Mouse (Mus musculus) G1E (cell line): ENCODE measurements around the gene Nell2. TPM values are rescaled to one million over a fixed set of nuclear protein-coding genes. Genes with fewer than 3 reads are reported as not detected.

Experiments
- ATAC-seq: 2 replicates; pipeline ENCODE4 v1.8.0; 2016; ENCODE audit warnings: mild to moderate bottlenecking; ENCODE audit not compliant: insufficient number of reproducible peaks, poor library complexity, low FRiP score, severe bottlenecking; ENCODE audit errors: extremely low read depth
- DNase-seq: peaks from one replicate; pipeline ENCODE4 v3.0.0; 2012; ENCODE audit warnings: low spot score
- H3K27me3 ChIP-seq: 2 replicates; pipeline ENCODE4 v1.6.1; 2012; ENCODE audit warnings: mild to moderate bottlenecking, low read length, inconsistent platforms; ENCODE audit not compliant: insufficient read depth
- H3K36me3 ChIP-seq: replicated peaks from 2 replicates; pipeline ENCODE3; 2012; ENCODE audit warnings: mild to moderate bottlenecking, inconsistent platforms
- H3K4me1 ChIP-seq: 2 replicates; pipeline ENCODE4 v1.6.1; 2012; ENCODE audit warnings: low read depth, low read length, inconsistent platforms, mixed read lengths; ENCODE audit not compliant: insufficient read depth
- H3K4me3 ChIP-seq: 2 replicates; pipeline ENCODE4 v1.5.1; 2012; ENCODE audit warnings: low read depth, mild to moderate bottlenecking, inconsistent platforms, low read length, moderate library complexity, mixed read lengths
- H3K9me3 ChIP-seq: replicated peaks from 2 replicates; pipeline ENCODE4 v1.6.1; 2012; ENCODE audit warnings: inconsistent platforms
- CTCF ChIP-seq: IDR thresholded peaks from 2 replicates; pipeline ENCODE4 v1.5.1; 2012; ENCODE audit warnings: low read depth, low read length, inconsistent platforms, mixed read lengths
- GATA1 ChIP-seq: IDR thresholded peaks from 2 replicates; pipeline ENCODE4 v1.6.1; 2012; ENCODE audit warnings: borderline replicate concordance, low read length, inconsistent platforms, mixed read lengths
- GATA2 ChIP-seq: IDR thresholded peaks from 2 replicates; pipeline ENCODE4 v1.6.1; 2012; ENCODE audit warnings: low read depth, low read length, inconsistent platforms, borderline replicate concordance
- POLR2AphosphoS5 ChIP-seq: IDR thresholded peaks from 2 replicates; pipeline ENCODE4 v1.6.1; 2012; ENCODE audit warnings: low read depth, low read length, inconsistent platforms; ENCODE audit not compliant: insufficient replicate concordance
- TAL1 ChIP-seq: conservative IDR thresholded peaks from 2 replicates; pipeline ENCODE4 v1.6.1; 2012; ENCODE audit warnings: low read depth, low read length, inconsistent platforms, mixed read lengths
- polyA plus RNA-seq: library from polyadenylated mRNA; stranded (reverse); fragments of >175 nt; gene quantifications from 2 replicates; pipeline ENCODE4 v1.2.3, GENCODE M21; 2012
- total RNA-seq, 2 experiments: library from RNA; stranded (forward) in 1 of 2; stranded (reverse) in 1 of 2; fragments of 200-1000 nt in 1 of 2; fragments of >200 nt in 1 of 2; fragmentation: Nextera tagmentation in 1 of 2; gene quantifications; 2 replicates each; pipeline ENCODE4 v1.2.3; 2014 to 2017

Nell2 gene
- total and polyA plus RNA-seq, 3 experiments = 0.05 TPM; not detected in 2

DNA sequence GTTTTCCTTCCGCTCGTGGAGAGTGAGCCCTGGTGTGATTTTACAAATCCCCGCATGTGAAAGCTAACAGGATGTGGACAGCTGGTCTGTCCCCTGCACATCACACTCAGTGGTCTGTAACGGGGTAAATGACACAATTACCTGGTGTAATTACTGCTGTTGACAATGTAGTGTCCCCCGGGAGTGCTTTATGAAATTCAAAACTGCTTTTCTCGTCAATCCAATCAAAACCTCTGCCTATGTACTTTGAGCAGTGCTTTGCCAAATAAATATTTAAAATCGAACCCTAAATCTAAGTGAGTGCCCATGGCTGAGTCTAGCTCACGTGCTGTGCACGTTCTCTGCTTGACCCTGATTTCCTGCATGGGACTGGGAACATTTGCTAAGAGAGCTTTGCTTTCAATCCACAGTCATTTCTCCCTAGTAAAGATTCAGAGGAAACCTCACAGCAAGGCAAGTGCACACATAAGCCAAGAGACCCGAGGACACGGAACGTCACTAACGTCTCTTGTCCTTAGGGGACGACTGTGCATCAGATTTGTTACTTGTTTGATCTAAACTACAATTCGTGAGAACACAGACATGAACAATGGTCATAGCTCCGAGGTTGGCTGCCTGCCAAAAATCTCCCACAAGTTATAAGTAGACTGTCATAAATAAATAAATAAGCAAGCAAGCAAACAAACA, 214.1 kb downstream of the Nell2 start:
- Histone ChIP-seq H3K9me3 (peaks cover 25% of the 10 kb centered on the region), H3K27me3 (no peaks in the 10 kb centered on the region), H3K4me3 (no peak overlapping the region), H3K36me3 (no peaks in the 10 kb centered on the region), H3K4me1 (no peaks in the 10 kb centered on the region)
- TF ChIP-seq GATA1 (no peak), POLR2AphosphoS5 (no peak), TAL1 (no peak), CTCF (no peak), GATA2 (no peak)
- no peak for ATAC-seq
- no peak for DNase-seq

DNA sequence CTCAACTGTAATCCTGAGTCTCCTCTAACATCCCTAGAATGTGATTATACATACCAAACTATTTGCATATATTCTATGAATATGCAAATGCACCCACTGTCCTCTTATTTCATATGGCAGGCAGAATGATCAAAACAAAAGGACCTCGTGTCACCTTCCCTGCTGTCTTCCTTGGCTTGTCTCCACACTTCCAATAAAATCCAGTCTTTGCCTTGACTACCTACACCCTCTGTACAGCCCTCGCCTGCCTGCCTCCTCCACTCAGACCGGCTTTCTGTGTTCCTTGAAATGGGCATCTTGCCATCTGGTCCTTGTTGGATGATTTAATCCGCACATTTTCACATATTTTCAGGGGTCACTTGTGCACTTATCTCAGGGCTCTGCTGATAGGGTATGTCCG, 215.1 kb downstream of the Nell2 start:
- Histone ChIP-seq H3K27me3 (no peaks in the 10 kb centered on the region), H3K9me3 (peaks cover 25% of the 10 kb centered on the region), H3K36me3 (no peaks in the 10 kb centered on the region), H3K4me3 (no peak overlapping the region), H3K4me1 (no peaks in the 10 kb centered on the region)
- no peak for TF ChIP-seq CTCF
- no peak for TF ChIP-seq GATA1
- no peak for TF ChIP-seq POLR2AphosphoS5
- no peak for TF ChIP-seq GATA2
- no peak for TF ChIP-seq TAL1
- no peak for ATAC-seq
- no peak for DNase-seq

DNA sequence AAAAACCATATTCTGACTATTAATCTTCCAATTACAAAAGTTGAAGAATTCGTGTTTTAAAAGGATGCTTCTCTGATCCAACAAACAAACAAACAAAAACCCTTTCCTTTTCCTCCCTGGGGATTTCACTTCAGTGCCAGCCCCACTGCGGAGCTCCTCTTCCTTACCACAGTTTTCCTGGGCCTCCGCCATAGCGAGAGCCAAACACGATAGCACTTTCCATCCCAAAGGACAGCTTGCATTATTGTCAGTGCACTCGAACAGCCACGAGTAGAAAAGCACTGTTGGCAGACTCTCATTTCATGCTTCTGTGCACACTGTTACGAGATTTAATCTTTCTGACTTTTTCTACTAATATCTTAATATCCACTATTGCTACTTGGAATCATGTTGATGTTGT, 224.3 kb downstream of the Nell2 start:
- no peaks in the 10 kb centered on the region for H3K27me3 ChIP-seq
- H3K36me3 ChIP-seq = no peaks in the 10 kb centered on the region
- TF ChIP-seq GATA2 = no peak
- TF ChIP-seq GATA1 = no peak
- TF ChIP-seq CTCF = no peak
- no peak for TF ChIP-seq POLR2AphosphoS5
- TF ChIP-seq TAL1 = no peak
- no peaks in the 10 kb centered on the region for H3K4me1 ChIP-seq
- no peak for DNase-seq
- no peak overlapping the region for H3K4me3 ChIP-seq
- ATAC-seq = no peak
- peaks cover 19% of the 10 kb centered on the region for H3K9me3 ChIP-seq

DNA sequence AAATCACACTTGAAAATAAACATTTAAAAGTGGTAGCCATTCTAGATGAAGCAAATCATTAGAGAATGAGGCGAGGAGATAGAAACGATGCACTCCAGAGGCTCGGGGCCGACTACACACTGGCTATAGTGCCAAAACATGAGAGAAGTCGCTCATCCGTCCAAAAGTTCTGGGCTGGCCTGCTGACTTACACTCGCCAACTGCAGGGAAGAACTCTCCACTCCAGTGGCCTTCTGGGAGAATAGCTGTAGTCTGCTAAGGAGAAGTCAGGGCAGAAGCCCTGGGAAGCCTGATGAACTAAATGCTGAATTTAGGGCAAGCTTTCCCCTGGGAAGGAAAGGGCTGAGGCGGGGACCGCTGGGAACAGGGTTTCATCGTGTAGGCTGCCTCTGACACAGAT, 231.8 kb downstream of the Nell2 start:
- Histone ChIP-seq H3K27me3 (no peaks in the 10 kb centered on the region), H3K9me3 (peaks cover 36% of the 10 kb centered on the region), H3K4me3 (no peak overlapping the region), H3K4me1 (no peaks in the 10 kb centered on the region), H3K36me3 (no peaks in the 10 kb centered on the region)
- TF ChIP-seq POLR2AphosphoS5 (no peak), GATA1 (no peak), GATA2 (no peak), TAL1 (no peak), CTCF (no peak)
- ATAC-seq = no peak
- no peak for DNase-seq

DNA sequence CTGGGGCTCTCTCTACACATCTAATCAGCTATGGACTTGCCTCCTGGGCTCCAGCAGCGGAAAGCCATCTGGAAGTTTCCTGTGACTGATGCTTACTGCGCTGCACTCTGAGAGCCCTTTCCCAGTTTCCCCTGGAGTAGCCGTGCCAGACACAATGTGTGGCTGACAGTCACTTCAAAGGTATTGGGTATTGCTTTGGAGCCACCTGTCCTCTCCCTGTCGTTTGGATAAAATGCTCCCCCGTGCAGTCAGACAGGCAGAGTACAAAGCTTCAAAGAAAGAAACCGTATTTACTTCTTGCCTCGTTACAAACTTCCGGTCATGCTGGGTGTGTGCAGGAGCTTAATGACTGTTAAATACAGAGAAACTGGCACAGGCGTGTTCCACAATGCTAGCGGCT, 239.3 kb downstream of the Nell2 start:
- Histone ChIP-seq H3K9me3 (peaks cover 34% of the 10 kb centered on the region), H3K4me1 (no peaks in the 10 kb centered on the region), H3K4me3 (no peak overlapping the region), H3K27me3 (no peaks in the 10 kb centered on the region), H3K36me3 (no peaks in the 10 kb centered on the region)
- DNase-seq = no peak
- no peak for TF ChIP-seq POLR2AphosphoS5
- no peak for TF ChIP-seq TAL1
- TF ChIP-seq GATA2 = no peak
- no peak for TF ChIP-seq GATA1
- no peak for TF ChIP-seq CTCF
- ATAC-seq = no peak

DNA sequence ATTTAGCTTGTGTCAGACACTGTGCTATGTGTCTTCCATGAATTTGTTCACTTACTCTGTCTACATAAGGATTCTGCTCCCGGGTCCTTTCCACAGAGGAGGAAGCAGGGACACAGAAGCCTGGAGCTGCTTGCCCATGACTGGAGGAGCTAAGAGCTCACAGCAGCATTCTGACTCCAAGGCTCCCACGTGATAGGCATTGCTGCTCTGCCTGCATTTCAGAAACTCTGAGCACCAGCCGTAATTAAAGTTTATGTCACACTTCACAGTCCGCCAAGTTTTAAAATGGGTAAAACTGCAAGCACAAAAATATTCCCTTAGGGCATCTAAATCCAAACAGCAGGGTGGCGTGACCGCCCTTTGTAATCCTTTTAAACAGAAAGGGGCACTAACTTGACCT, 243.2 kb downstream of the Nell2 start:
- TF ChIP-seq GATA2 = no peak
- TF ChIP-seq CTCF = no peak
- no peak for TF ChIP-seq POLR2AphosphoS5
- TF ChIP-seq TAL1 = no peak
- TF ChIP-seq GATA1 = no peak
- DNase-seq = no peak
- Histone ChIP-seq H3K36me3 (no peaks in the 10 kb centered on the region), H3K27me3 (no peaks in the 10 kb centered on the region), H3K4me1 (no peaks in the 10 kb centered on the region), H3K9me3 (peaks cover 30% of the 10 kb centered on the region), H3K4me3 (no peak overlapping the region)
- ATAC-seq = no peak
